Mouse (Mus musculus): Measurements from ENCODE around the gene Ugt1a2. TPM values are rescaled to one million over a fixed set of nuclear protein-coding genes. Genes with fewer than 3 reads are reported as not detected.

Gene Ugt1a2
- total RNA-seq, 1 experiment = not detected

- Histone ChIP-seq H3K4me1 (ENCODE audit: control insufficient read depth in 2 of 2, insufficient read depth in 2 of 2, low read length in 2 of 2, poor library complexity in 1 of 2) (peaks cover 3 to 4% of the 10 kb centered on the region in 2 experiments; a peak in 2 of 4 replicates), H3K9me3 (ENCODE audit: control insufficient read depth, insufficient read depth, low read depth, low read length) (no peaks in the 10 kb centered on the region), H3K27ac (ENCODE audit: insufficient read depth, low read depth, low read length, poor library complexity, severe bottlenecking) (no peak overlapping the region), H3K36me3 (ENCODE audit: control insufficient read depth, insufficient read depth, low read length, poor library complexity, severe bottlenecking) (peaks cover 24% of the 10 kb centered on the region), H3K4me3 (ENCODE audit: insufficient read depth in 1 of 2, low read depth in 1 of 2, low read length in 2 of 2, poor library complexity in 1 of 2, severe bottlenecking in 1 of 2) (no peak overlapping the region), H3K9ac (ENCODE audit: insufficient read depth, low read depth, low read length, poor library complexity, severe bottlenecking) (no peak overlapping the region)
- in situ Hi-C loops (cut with MboI; ENCODE audit: low sequenced_read_pairs in 2 of 2, unreplicated experiment in 2 of 2) = no loop called here
- no peak for DNase-seq (ENCODE audit: low read depth, low spot score)
- TF ChIP-seq ZC3H11A (IDR thresholded peaks at IDR 0.05; ENCODE audit: borderline replicate concordance, low read depth, low read length) = no peak
- no peak for TF ChIP-seq ZNF384 (IDR thresholded peaks at IDR 0.05; ENCODE audit: low read depth, low read length)
- no peak for TF ChIP-seq HCFC1 (IDR thresholded peaks at IDR 0.05; ENCODE audit: borderline replicate concordance, insufficient read depth, low read length)
- TF ChIP-seq MAFK (IDR thresholded peaks at IDR 0.05; ENCODE audit: insufficient read depth, low read depth, low read length) = no peak
- no peak for TF ChIP-seq CHD2 (IDR thresholded peaks at IDR 0.05; ENCODE audit: low read depth, low read length)
These were observed 59.2 kb downstream of the Ugt1a2 start for GRCm38 (mm10) chr1:88259643-88260024.

- H3K36me3 ChIP-seq (ENCODE audit: control insufficient read depth, insufficient read depth, low read length, poor library complexity, severe bottlenecking) = peaks cover 29% of the 10 kb centered on the region
- H3K27ac ChIP-seq (ENCODE audit: insufficient read depth, low read depth, low read length, poor library complexity, severe bottlenecking) = no peak overlapping the region; the same call in 1 of the 2 replicates
- no peak overlapping the region for H3K9ac ChIP-seq (ENCODE audit: insufficient read depth, low read depth, low read length, poor library complexity, severe bottlenecking)
- peaks cover 3 to 4% of the 10 kb centered on the region in 2 experiments; a peak in 2 of 4 replicates for H3K4me1 ChIP-seq (ENCODE audit: control insufficient read depth in 2 of 2, insufficient read depth in 2 of 2, low read length in 2 of 2, poor library complexity in 1 of 2)
- DNase-seq (ENCODE audit: low read depth, low spot score) = no peak
- H3K4me3 ChIP-seq (ENCODE audit: insufficient read depth in 1 of 2, low read depth in 1 of 2, low read length in 2 of 2, poor library complexity in 1 of 2, severe bottlenecking in 1 of 2) = no peak overlapping the region
- H3K9me3 ChIP-seq (ENCODE audit: control insufficient read depth, insufficient read depth, low read depth, low read length) = no peaks in the 10 kb centered on the region
- in situ Hi-C loops (cut with MboI; ENCODE audit: low sequenced_read_pairs in 2 of 2, unreplicated experiment in 2 of 2) = no loop called here
- no peak for TF ChIP-seq CHD2 (IDR thresholded peaks at IDR 0.05; ENCODE audit: low read depth, low read length)
- TF ChIP-seq HCFC1 (IDR thresholded peaks at IDR 0.05; ENCODE audit: borderline replicate concordance, insufficient read depth, low read length) = no peak
These were observed 59.7 kb downstream of the Ugt1a2 start for GRCm38 (mm10) chr1:88260114-88260513.

- Histone ChIP-seq H3K36me3 (ENCODE audit: control insufficient read depth, insufficient read depth, low read length, poor library complexity, severe bottlenecking) (peaks cover 36% of the 10 kb centered on the region), H3K4me3 (ENCODE audit: insufficient read depth in 1 of 2, low read depth in 1 of 2, low read length in 2 of 2, poor library complexity in 1 of 2, severe bottlenecking in 1 of 2) (no peak overlapping the region), H3K9ac (ENCODE audit: insufficient read depth, low read depth, low read length, poor library complexity, severe bottlenecking) (no peak overlapping the region), H3K4me1 (ENCODE audit: control insufficient read depth in 2 of 2, insufficient read depth in 2 of 2, low read length in 2 of 2, poor library complexity in 1 of 2) (peaks cover 3 to 4% of the 10 kb centered on the region in 2 experiments; a peak in 2 of 4 replicates), H3K9me3 (ENCODE audit: control insufficient read depth, insufficient read depth, low read depth, low read length) (no peaks in the 10 kb centered on the region), H3K27ac (ENCODE audit: insufficient read depth, low read depth, low read length, poor library complexity, severe bottlenecking) (no peak overlapping the region)
- TF ChIP-seq ZC3H11A (IDR thresholded peaks at IDR 0.05; ENCODE audit: borderline replicate concordance, low read depth, low read length) (no peak), CHD2 (IDR thresholded peaks at IDR 0.05; ENCODE audit: low read depth, low read length) (no peak), HCFC1 (IDR thresholded peaks at IDR 0.05; ENCODE audit: borderline replicate concordance, insufficient read depth, low read length) (no peak), MAFK (IDR thresholded peaks at IDR 0.05; ENCODE audit: insufficient read depth, low read depth, low read length) (no peak), ZNF384 (IDR thresholded peaks at IDR 0.05; ENCODE audit: low read depth, low read length) (no peak)
- in situ Hi-C loops (cut with MboI; ENCODE audit: low sequenced_read_pairs in 2 of 2, unreplicated experiment in 2 of 2) = no loop called here
- no peak for DNase-seq (ENCODE audit: low read depth, low spot score)
These were observed 60.4 kb downstream of the Ugt1a2 start for GRCm38 (mm10) chr1:88260604-88261377.

GRCm38 (mm10) chr1:88261706-88262105 lies 61.3 kb downstream of the Ugt1a2 start:
- Histone ChIP-seq H3K9me3 (ENCODE audit: control insufficient read depth, insufficient read depth, low read depth, low read length) (peaks cover 3% of the 10 kb centered on the region; the same call in 1 of the 2 replicates), H3K36me3 (ENCODE audit: control insufficient read depth, insufficient read depth, low read length, poor library complexity, severe bottlenecking) (peaks cover 45% of the 10 kb centered on the region), H3K4me3 (ENCODE audit: insufficient read depth in 1 of 2, low read depth in 1 of 2, low read length in 2 of 2, poor library complexity in 1 of 2, severe bottlenecking in 1 of 2) (no peak overlapping the region), H3K9ac (ENCODE audit: insufficient read depth, low read depth, low read length, poor library complexity, severe bottlenecking) (no peak overlapping the region), H3K27ac (ENCODE audit: insufficient read depth, low read depth, low read length, poor library complexity, severe bottlenecking) (no peak overlapping the region), H3K4me1 (ENCODE audit: control insufficient read depth in 2 of 2, insufficient read depth in 2 of 2, low read length in 2 of 2, poor library complexity in 1 of 2) (peaks cover 3 to 4% of the 10 kb centered on the region in 2 experiments; a peak in 2 of 4 replicates)
- TF ChIP-seq MAFK (IDR thresholded peaks at IDR 0.05; ENCODE audit: insufficient read depth, low read depth, low read length) (no peak), ZNF384 (IDR thresholded peaks at IDR 0.05; ENCODE audit: low read depth, low read length) (no peak), CHD2 (IDR thresholded peaks at IDR 0.05; ENCODE audit: low read depth, low read length) (no peak), ZC3H11A (IDR thresholded peaks at IDR 0.05; ENCODE audit: borderline replicate concordance, low read depth, low read length) (no peak)
- in situ Hi-C loops (cut with MboI; ENCODE audit: low sequenced_read_pairs in 2 of 2, unreplicated experiment in 2 of 2) = no loop called here
- DNase-seq (ENCODE audit: low read depth, low spot score) = no peak

All from ES-E14 (cell line).